Mouse (Mus musculus) gastrocnemius, adult 8-10 months (tissue): ENCODE results near the gene Hpgd. TPM values are rescaled to one million over a fixed set of nuclear protein-coding genes. Genes with fewer than 3 reads are reported as not detected.

Source experiments
- DNase-seq, 2 experiments: peaks; one replicate each; pipeline ENCODE4 v3.0.0; 2022; ENCODE audit warnings: low spot score in 2 of 2
- total RNA-seq, 4 experiments: library from RNA; stranded (reverse); gene quantifications; 2 replicates each; pipeline ENCODE4 v1.2.4; 2022

Gene Hpgd
- total RNA-seq, 4 experiments from 2014 or later = 0.99 to 1.9 (median 1.5) TPM

- DNase-seq = no peak
These were observed 28.9 kb downstream of the Hpgd start for GRCm38 (mm10) chr8:56323276-56323675.

DNA sequence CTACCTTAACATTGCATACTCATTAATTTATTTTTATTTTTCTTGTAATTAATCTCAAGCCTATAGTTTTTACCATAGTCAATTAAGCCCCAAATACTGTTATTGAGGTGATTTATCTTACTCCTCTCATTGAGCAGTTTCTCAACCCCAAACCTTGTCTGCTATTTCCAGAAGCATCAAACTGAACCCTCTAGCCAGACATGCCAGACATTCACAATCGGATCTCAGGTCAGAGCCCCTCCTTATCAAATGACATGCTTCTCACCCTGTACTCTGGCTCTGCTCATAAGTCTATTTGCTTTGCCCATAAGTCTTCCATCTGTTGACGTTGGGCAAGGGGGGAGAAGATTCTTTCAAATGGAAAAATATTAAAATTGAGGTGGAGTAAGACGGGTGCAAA is 33.3 kb downstream of the Hpgd start:
- DNase-seq = no peak

DNA sequence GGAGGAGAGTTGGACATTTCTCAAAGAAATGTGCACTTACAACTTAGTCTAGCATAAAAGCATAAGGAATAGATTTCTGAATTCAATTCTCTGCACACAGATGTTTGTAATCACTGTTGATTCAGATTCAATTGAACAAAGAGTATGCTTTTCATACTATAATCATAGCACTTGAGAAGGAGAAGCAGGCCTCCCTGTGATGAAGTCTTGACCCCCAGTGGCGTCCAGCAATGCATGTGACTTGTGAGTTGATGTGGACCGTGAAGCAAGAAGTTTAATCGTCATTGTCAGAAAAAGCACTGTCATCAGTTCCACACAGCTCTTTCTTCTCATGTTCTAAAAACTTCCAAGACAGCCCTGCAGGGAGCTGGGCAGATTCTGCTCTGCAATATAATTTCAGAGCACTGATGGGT is 33.8 kb downstream of the Hpgd start:
- DNase-seq = no peak

GRCm38 (mm10) chr8:56335390-56336000 is 41.1 kb downstream of the Hpgd start:
- DNase-seq = no peak

DNA sequence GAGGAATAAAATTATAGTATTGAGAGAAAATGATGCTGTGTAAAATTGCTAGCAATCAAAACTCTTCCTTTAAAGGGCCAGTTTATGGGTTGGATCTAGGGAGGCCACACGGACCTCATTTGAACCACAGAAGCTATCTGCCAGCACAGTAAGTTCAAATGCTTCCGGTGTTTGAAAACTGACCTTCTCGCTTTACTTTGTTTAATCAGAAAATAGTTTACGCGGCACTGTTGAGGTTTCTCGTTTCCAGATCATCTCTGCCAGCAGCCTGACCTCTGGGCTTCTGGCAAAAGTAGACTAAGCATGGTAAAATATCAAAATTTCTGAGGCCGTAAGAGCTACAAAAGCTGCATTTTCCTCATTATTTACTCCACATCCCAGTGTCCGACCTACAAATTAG is 42.4 kb downstream of the Hpgd start:
- no peak for DNase-seq

DNA sequence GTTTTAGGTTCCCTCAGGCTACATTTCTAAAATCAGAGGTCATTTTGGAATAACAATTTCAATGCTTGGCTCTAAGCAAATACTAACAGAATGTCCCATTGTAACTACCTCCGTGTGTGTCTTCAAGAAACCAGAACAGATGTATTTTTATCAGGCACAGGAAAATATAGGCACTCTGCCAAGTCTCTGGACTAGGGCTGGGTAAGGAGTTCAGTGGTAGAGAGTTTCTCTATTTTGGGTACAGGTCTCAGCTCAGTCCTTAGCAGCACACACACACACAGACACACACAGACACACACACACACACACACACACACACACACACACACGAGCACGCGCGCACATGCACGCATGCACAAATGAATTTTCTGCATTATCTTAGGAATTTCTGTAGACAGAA is 49.1 kb downstream of the Hpgd start:
- DNase-seq = no peak

- no peak for DNase-seq
These were observed 49.6 kb downstream of the Hpgd start for GRCm38 (mm10) chr8:56343940-56344339.

- no peak for DNase-seq
These were observed 50.0 kb downstream of the Hpgd start for GRCm38 (mm10) chr8:56344359-56344758.

GRCm38 (mm10) chr8:56345641-56346420 is 51.4 kb downstream of the Hpgd start:
- DNase-seq = no peak

GRCm38 (mm10) chr8:56363180-56363579 is 68.8 kb downstream of the Hpgd start:
- DNase-seq = no peak
